Mouse (Mus musculus) ovary, postnatal 36 days (tissue): ENCODE measurements around the gene Gad2.
"Not testable (repeated sequence)": the region's sequence is repeated elsewhere in the genome, so short reads cannot be mapped to it uniquely, and the experiment has no call there.

ENCODE experiments used
- DNase-seq: peaks from one replicate; pipeline ENCODE4 v3.0.0; 2022; ENCODE audit warnings: low spot score, mixed read lengths

Gene Gad2

DNA sequence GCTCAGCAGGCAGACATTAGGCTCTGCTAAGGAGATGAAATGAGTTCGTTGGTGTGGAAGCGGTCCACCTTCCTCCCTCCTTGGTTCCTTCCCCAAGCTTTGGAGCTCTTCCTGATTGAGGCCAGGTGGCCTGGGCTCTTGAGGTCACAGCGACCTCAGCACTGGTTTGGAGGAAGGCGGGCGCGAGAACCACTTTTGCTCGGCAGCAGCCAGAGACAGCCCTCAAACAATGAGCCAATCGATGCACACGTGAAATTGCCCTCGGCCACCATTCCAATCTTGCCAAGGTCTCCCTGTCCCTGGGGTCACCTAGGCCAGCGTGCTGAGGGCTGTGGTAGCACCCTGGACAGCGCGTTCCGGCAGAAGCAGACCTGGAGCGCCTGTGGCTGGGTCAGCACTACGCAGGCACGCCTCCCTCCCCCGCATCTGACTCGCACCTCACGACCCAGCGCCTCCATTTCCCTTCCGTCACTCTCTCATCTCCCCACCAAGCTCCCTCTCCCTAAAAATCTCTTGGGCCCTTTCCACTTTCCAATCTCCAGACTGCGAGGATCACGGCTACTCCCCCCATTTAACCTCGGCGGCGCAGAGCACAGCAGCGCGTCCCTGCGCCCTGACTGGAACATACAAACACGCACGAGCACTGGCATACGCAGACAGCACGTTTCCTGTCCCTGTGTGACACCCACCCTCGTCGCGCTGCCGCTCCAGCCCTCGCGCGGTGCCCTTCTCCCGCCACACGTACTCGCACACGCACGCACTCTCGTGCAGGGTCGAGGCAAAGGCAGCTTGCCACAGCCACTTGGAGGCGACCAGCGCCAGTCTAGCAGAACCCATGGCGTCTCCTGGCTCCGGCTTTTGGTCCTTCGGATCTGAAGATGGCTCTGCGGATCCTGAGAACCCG, at the start of gene Gad2:
TSS of gene Gad2 (plus strand) at position 378 of the 904 bp plus-strand sequence.
- peak; percentile 32 for DNase-seq

DNA sequence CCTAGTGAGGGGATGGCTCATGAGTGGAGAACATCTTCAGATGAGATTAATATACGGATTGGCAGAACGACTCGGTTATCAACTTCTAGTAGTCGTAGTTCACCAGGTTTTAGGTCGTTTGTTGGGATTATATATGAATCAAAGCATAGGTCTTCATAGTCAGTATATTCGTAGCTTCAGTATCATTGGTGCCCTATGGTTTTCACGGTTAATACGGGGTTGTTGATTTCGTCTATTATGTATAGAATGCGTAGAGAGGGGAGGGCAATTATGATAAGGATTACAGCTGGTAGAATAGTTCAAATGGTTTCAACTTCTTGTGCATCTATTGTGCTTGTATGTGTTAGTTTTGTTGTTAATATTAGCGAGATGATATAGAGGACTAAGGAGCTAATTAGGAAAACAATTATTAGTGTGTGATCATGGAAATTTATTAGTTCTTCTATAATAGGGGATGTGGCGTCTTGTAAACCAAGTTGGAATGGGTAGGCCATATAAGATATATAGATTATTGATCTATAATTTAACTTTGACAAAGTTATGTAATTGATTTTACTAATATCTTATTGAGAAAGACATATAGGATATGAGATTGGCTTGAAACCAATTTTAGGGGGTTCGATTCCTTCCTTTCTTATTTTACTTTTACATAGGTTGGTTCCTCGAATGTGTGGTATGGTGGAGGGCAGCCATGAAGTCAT, 34.4 kb upstream of the Gad2 start:
- not testable (repeated sequence) for DNase-seq

DNA sequence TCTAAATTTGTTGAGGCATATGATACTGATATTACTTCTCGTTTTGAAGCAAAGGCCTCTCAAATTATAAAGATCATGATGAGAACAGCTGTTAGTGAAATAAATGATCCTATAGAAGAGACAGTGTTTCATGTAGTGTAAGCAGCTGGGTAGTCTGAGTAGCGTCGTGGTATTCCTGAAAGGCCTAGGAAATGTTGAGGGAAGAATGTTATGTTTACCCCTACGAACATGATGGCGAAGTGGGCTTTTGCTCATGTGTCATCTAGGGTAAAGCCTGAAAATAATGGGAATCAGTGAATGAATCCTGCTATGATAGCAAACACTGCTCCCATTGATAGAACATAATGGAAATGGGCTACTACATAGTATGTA, 33.8 kb upstream of the Gad2 start:
- DNase-seq: not testable (repeated sequence)

DNA sequence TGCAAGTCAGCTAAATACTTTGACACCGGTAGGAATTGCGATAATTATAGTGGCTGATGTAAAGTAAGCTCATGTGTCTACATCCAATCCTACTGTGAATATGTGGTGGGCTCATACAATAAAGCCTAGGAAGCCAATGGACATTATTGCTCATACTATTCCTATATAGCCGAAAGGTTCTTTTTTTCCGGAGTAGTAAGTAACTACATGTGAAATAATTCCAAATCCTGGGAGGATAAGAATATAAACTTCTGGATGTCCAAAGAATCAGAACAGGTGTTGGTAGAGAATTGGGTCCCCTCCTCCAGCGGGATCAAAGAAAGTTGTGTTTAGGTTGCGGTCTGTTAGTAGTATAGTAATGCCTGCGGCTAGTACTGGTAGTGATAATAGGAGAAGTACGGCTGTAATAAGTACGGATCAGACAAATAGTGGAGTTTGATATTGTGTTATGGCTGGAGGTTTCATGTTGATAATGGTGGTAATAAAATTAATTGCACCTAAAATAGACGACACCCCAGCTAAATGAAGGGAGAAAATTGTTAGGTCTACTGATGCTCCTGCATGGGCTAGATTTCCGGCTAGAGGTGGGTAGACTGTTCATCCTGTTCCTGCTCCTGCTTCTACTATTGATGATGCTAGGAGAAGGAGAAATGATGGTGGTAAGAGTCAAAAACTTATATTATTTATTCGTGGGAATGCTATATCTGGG, 33.2 kb upstream of the Gad2 start:
- DNase-seq: not testable (repeated sequence)

DNA sequence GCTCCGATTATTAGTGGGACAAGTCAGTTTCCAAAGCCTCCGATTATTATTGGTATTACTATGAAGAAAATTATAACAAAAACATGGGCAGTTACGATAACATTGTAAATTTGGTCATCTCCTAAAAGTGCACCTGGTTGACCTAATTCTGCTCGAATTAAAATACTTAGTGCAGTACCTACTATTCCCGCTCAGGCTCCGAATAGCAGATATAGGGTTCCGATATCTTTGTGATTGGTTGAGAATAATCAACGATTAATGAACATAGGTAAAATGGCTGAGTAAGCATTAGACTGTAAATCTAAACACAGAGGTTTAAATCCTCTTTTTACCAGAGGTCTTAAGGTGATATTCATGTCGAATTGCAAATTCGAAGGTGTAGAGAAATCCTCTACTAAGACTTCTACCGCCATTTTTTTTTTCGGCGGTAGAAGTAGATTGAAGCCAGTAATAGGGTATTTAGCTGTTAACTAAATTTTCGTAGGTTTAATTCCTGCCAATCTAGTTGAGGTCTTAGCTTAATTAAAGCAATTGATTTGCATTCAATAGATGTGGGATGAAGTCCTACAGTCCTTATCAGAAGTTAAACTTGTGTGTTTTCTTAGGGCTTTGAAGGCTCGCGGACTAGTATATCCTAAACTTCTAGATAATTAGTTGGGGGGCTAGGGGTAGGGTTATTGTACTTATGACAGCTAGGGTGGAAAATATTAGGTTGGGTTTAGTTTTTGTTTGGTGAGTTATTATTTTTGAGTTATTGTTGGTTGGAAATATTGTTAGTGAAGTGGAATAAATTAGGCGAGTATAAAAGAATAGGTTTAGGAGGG, 32.4 kb upstream of the Gad2 start:
- DNase-seq: not testable (repeated sequence)

DNA sequence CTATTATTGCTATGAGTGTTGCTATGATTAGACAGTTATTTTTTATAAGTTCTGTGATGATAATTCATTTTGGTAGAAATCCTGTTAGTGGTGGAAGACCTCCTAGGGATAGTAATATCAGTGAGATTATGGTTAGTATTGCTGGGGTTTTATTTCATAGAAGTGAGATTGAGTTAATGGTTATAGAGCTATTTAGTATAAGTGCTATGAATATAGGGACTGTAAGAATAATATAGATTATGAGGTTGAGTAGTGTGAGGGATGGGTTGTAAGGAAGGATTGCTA, 31.9 kb upstream of the Gad2 start:
- DNase-seq: no peak

DNA sequence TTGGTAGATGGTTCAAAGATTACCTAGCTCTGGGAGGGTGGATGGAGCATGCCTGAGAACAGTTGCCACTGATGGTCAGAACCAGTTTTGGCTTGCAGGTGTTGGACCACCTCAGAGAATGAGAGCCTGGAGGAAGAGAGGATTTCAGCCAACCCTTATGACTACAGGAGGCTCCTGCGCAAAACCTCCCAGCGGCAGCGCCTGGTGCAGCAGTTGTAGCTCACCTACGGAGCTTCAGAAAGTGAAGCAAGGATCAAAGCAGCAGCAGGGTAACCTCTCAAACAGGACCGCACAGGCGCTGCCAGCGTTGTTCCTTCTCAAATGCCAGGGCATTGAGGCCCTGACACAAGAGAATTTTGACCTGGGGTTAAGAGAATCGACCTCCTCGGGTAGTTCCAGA, 4.1 kb upstream of the Gad2 start:
- no peak for DNase-seq

DNA sequence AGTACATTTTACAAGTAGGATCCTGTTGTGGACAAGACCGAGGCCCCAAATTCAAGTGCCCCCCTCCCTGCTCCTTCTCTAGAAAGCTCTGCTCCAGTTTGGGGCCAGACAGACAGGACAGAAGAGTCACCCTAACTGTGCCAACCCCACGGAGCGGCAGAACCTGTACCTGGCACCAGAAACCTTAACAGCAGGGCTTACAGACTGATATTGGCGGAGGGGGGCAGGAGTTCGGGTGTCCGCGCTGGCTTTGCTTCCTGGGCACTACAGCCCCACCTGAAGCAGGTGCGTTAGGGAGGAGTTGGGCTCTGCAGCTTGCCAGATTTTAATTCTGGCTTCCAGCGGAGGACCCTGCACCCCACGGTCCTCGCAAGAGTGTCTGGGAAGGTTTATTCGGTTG, 2.6 kb upstream of the Gad2 start:
- DNase-seq: no peak

DNA sequence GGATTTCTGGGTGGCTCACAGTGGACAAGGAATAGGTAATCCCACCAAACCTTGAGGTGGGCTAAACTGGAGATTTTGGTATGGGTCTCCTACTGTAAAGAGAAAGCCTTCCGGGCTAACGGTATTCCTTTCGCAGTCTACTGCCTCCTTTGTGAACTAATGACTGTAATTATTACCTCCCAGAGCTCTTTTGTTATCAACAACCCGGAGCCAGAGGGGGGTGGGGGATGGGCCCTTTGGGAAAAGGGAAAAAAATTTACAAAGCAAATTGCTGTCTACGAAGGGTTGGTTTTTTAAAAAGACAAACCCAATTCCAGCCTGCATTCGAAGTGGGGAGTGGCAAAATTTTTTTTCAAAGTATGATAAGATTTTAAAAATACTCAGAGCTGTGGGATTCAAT, 2.0 kb upstream of the Gad2 start:
- no peak for DNase-seq

DNA sequence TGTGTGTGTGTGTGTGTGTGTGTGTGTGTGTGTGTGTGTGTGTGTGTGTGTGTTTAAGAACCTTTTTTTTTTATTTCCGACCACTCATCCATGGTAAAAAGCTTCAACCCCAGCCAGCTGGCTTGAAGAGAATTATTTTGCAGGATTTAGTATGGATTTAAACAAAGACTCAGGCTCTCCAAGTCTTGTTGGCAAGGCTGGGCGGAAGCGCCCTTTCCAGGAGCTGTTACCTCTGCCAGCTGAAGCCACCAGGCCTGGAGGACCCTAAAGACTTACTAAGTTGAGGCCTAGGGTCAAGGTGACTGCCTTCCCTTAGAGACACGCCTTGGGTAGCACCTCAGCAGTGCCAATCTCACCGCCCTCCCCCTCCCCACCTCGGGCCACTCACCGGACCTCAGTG, 1.5 kb upstream of the Gad2 start:
- DNase-seq: no peak

DNA sequence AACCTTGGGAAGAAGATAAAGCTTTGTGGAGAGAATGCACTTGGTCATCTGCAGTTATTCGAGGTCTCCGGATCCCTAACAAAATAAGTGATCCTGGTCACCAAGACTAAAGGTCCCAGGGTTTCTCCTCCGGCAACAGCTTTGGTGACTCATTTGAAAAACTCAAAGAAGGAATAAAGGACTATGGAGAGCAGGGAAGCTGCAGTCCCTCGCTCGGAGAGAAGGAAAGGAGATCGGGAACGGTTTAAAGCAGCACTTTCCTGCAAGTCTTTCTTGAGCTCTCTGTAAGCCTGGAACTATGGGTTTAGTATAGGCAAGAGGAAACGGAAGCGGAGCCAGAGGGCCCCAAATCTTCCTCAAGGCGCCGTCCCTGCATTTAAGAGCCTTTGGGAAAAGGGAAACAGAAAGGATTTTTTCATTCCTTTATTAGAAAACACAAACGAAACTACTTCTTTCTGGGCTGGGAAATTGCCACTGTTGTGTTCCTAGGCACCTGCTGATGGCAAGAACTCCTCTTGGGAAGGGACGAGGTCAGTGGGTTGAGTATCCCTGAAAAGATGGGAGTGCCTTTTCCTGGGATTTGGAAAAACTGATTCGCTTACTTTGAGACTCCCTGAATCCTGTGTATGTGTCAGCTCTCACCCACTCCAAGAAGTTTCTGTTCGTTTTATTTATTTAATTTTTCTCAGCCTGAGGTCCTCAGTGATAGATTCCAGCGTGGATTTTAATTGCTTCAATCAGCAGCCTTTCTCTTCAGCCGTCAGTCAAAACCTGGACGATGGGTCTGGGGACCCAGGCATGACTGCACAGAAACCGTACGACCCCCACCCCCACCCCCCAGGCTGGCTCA, 802 bp upstream of the Gad2 start:
- DNase-seq: no peak

DNA sequence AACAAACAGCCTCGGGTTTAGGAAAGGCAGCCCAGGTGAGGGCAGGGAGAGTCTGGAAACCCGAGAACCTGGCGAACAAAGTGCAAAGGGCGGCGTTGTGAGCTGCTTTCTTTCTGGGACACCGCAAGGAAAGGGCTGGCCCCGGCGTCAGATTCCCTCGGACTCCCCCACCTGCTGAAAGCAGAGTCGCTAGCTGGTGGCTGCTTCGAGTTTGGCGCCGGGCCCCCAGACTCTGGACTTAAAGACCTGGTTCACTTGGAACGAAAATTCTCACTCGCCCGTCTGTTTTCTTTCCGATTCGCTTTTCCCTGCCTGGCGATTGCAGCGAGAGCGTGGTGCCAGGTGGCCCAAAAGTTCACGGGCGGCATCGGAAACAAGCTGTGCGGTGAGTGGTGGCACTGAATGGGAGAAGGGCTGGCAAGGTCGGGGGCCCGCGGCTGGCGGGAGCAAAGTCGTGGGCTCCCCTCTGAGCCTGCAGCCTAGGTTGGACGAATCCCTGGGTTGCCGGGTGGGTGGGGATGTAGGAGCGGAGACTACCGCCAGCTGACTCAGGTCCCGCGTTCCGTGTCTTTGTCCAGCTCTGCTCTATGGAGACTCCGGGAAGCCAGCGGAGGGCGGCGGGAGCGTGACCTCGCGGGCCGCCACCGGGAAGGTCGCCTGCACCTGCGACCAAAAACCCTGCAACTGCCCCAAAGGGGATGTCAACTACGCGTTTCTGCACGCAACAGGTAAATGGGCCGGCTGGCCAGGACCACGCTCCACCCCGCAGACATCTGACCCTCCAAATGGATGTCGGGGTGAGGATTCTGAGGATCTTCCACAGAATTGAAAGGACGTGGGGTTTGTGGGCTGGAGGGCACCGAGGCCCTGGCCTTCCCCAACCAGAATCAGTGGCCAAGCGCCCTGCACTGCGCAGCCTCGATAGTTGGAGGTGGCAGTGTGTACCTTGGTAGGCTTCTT, 1.4 kb downstream of the Gad2 start:
- DNase-seq: no peak

DNA sequence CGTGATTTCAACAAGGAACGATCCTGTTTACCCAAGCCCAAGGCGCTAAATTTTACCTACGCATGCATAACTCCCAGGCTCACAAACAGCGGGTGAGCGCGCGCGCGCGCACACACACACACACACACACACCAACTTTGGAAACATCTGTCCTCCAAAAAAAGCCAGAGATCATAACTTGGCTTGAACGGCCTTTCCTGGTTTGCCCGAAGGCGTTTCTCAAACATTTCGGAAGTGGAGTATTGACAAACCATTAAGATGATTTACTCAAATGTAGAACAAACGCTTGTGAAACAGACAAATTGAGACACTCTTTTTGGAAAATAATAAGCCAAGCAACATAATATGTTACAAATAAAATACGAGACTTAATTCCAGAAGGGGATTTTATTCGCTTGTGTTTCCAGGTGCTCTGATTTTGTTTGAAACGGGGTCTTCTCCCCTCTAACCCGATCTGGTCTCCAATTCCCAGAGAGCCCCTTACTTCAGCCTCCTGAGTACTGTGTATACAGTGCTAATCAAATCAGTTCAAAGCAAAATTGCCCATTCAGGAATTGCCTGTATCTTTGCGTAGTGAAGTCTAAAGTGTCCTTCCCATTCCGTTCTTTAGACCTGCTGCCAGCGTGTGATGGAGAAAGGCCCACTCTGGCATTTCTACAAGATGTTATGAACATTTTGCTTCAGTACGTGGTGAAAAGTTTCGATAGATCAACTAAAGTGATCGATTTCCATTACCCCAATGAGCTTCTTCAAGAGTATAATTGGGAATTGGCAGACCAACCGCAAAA, 2.4 kb downstream of the Gad2 start:
- DNase-seq: no peak

DNA sequence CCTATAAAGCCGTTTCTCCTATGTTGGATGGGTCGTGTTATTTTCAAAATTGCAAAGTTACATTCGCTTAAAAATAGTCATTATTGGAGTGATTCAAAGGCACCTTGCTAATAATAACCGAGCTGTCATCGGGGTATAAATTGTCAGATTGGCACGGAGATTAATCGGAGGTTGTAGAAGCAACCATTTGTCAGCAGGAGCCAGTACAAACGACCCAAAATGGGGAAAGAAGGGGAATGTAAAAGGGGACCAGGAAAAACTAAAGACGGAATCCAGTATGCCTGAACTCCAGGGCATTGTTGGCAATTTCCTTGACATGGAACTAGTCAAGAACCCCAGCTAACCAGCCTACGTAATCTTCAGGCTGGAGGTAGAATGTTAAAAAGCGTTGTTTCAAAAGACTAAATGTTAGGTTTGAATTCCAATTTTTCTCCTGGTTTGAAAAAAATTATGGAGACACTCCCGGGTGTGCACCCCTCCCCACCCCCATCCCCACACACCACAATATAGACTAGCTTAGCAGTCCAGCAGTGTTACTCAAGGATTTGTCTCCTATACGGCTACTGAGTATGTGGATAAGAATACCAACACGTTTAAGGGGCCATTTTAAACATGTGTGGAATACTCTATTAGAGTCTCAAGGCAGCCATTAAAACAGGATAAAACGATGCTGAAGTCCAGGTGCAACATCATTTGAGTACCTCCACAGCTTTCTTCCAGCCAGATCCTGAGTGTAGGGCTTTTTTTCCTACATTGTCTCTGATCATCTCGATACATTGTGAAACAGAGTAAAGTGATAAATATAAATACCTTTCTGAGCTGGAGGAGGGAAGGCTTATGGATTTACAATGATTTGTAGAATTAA, 3.3 kb downstream of the Gad2 start:
- no peak for DNase-seq

DNA sequence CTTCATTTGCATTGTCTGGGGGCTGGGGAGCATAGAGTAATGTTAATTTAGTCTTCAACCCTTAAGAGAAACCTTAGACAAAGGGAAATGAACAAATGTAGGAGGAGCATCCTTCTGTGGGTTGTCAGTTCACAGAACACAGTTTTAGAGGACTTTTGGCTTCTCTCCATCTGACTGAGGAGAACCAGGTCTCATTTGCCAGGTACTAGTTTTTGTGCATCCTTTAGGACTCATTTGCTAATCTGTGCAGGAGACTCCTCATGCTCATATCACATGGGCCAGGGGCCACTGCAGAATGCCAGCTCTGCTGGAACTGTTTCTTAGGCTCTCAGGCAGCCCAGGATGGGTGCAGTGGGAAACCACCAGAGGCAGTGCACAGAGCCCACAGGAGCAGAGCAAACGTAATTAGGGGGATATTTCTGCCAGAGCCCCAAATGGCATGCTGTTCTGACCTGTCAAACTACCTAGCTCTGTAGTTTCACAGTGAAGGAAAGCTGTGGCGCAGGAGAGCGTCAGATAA, 5.2 kb downstream of the Gad2 start:
- DNase-seq: no peak

DNA sequence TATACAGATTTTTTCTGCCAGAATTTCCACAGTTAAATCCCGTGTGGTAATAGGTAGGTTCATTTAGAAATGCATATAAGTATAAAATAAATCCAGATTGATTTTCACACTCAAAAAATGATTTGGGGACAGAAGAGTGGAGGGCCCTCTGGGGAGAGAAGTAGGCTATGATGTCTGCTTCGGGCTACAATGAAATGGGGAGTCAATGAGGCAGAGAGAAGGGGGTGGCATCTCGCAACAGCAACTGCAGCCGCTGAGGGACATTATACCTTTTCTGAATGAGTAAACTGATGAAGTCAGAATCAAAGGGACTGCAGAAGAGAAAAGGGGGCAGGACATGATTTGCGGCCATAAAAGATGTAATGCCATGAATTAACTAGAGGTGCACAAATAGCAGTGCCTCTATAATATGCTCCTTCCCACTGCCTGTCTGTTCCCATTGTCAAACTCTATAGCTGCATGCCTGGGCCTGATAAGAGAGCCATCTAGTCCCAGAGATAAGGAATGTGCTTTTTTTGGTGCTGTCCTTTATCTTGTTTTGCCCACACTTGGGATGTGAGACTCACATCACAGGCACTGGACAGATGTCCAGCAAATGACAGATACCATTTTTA, 5.9 kb downstream of the Gad2 start:
- no peak for DNase-seq

DNA sequence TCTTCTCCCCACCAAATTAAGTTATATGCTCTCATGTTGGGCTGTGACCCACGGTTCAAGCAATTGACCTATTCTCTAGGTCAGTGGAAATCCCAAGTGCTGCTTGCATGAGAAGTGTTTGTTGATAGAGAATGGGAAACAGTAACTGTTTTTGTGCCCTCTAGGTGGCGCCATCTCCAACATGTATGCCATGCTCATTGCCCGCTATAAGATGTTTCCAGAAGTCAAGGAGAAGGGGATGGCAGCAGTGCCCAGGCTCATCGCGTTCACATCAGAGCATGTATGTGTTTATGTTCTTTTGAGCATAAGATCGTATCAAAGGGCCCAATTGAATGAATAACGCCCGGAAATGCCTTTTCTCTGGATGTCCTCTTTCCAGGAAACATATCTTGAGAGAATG, 12.8 kb downstream of the Gad2 start:
- DNase-seq: no peak

DNA sequence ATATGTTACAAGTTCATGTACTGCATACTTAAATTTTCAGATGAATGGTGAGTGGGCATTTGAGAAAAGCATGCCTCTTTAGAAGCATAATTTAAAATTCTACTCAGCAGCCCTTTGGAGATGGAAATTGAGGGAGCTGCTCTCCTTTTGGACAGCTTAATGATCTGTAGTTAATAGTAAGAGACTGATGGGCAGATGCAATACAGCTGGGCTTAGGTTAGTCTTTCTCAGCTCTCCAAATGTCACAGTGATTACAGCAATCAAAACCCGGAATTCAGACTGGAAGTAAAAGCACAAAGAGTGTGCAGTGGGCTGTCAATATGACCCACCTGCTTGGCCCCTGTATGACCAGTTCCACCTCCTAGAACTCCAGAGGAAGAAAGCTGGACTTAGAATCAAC, 24.1 kb downstream of the Gad2 start:
- DNase-seq: no peak
